Mouse (Mus musculus): ENCODE results near the gene Adssl1.
A peak's percentile ranks its signal among the peaks of the same experiment; 100 is the strongest.

DNA sequence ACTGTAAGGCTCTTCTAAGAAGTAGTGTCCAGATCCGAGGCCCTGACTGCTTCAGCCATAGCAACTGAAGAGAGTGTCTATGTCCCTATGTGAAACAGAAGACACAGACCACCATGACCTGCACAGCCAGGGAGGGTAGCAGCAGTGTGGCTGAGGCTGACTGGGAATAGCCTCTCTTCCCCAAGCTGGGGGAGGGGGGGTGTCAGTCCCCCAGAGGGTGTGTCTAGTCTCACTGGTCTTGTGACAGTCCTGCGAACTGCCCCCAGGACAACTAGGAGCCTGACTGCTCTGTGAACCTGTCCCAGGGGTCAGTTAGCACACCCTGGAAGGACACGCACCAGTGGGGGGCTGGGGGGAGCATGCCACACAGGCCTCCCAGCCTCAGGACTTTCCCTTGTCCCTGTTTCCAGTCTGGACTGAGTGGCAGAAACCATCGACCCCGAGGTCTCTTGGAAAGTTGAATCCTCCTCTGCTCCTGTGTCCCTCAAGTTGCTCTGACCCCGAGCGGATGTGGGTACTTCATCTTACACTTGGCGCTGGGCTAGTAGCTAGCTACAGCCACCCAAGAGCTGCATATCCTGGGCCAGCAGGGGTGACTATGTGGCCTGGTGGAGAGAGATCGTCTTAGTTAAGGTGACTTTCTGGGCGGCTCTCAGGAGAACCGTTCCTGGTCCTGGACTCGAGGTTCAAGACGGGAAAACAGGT, 712 bp upstream of the Adssl1 start:
- TF ChIP-seq POLR2A (IDR thresholded peaks at IDR 0.05; ENCODE audit: extremely low read depth, insufficient read depth, low read length) (no peak), CTCF (IDR thresholded peaks at IDR 0.05; ENCODE audit: low read depth, low read length) (0 out of 2 replicates have a peak, but pooled peaks have one; percentile 4)
